Mouse (Mus musculus): ENCODE measurements around the gene Bloc1s2. TPM values are rescaled to one million over a fixed set of nuclear protein-coding genes. Genes with fewer than 3 reads are reported as not detected.

Bloc1s2 gene
- polyA plus RNA-seq, 1 experiment from 2014 or later = 173 TPM

- Histone ChIP-seq H3K4me1 (replicated peaks; ENCODE audit: control insufficient read depth, insufficient read depth, low read length) (peaks cover 14% of the 10 kb centered on the region), H3K4me2 (replicated peaks) (no peak overlapping the region), H3K4me3 (replicated peaks; ENCODE audit: low read length) (no peak overlapping the region), H3K27me3 (ENCODE audit: control insufficient read depth, insufficient read depth, low read length) (no peaks in the 10 kb centered on the region), H3K9me3 (ENCODE audit: control insufficient read depth, low read length) (no peaks in the 10 kb centered on the region), H3K9ac (no peak overlapping the region), H3K36me3 (replicated peaks; ENCODE audit: control insufficient read depth, insufficient read depth) (peaks cover 39% of the 10 kb centered on the region), H3K27ac (no peak overlapping the region)
- ATAC-seq (ENCODE audit: low FRiP score) (no peak), DNase-seq (ENCODE audit: low spot score) (no peak)
Measured at GRCm38 (mm10) chr19:44108996-44109395, 37.2 kb downstream of the Bloc1s2 start.

- WGBS = 26% methylated on average over 22 of the region's 22 CpGs
- peak overlapping the region; percentile 98 for H3K9ac ChIP-seq
- H3K4me3 ChIP-seq (replicated peaks; ENCODE audit: low read length) = peak overlapping the region; percentile 96
- no peaks in the 10 kb centered on the region for H3K9me3 ChIP-seq (ENCODE audit: control insufficient read depth, low read length)
- peak; percentile 21; the same call in 1 of the 2 replicates for ATAC-seq (ENCODE audit: low FRiP score)
- peaks cover 14% of the 10 kb centered on the region for H3K4me1 ChIP-seq (replicated peaks; ENCODE audit: control insufficient read depth, insufficient read depth, low read length)
- H3K27ac ChIP-seq = peak overlapping the region; percentile 77
- no peak for DNase-seq (ENCODE audit: low spot score)
- H3K27me3 ChIP-seq (ENCODE audit: control insufficient read depth, insufficient read depth, low read length) = no peaks in the 10 kb centered on the region
- peaks cover 31% of the 10 kb centered on the region for H3K36me3 ChIP-seq (replicated peaks; ENCODE audit: control insufficient read depth, insufficient read depth)
- H3K4me2 ChIP-seq (replicated peaks) = peak overlapping the region; percentile 95
Measured at GRCm38 (mm10) chr19:44107661-44108521, 38.4 kb downstream of the Bloc1s2 start.

GRCm38 (mm10) chr19:44106831-44107660 is 39.2 kb downstream of the Bloc1s2 start, which contains the start of gene Chuk:
Gene Chuk (minus strand): TSS chr19:44107480.
- peak; percentile 99 for ATAC-seq (ENCODE audit: low FRiP score)

GRCm38 (mm10) chr19:44104393-44104792 is 41.9 kb downstream of the Bloc1s2 start:
- Histone ChIP-seq H3K27me3 (ENCODE audit: control insufficient read depth, insufficient read depth, low read length) (no peaks in the 10 kb centered on the region), H3K9ac (no peak overlapping the region), H3K27ac (no peak overlapping the region), H3K9me3 (ENCODE audit: control insufficient read depth, low read length) (no peaks in the 10 kb centered on the region), H3K36me3 (replicated peaks; ENCODE audit: control insufficient read depth, insufficient read depth) (peaks cover 27% of the 10 kb centered on the region), H3K4me2 (replicated peaks) (no peak overlapping the region), H3K4me1 (replicated peaks; ENCODE audit: control insufficient read depth, insufficient read depth, low read length) (peaks cover 14% of the 10 kb centered on the region), H3K4me3 (replicated peaks; ENCODE audit: low read length) (no peak overlapping the region)
- ATAC-seq (ENCODE audit: low FRiP score) = no peak
- WGBS = 91% methylated on average over 1 of the region's 1 CpGs
- no peak for DNase-seq (ENCODE audit: low spot score)

More at GRCm38 (mm10) chr19:44106831-44107660, 39.2 kb downstream of the Bloc1s2 start, which contains the start of gene Chuk:
- H3K4me3 ChIP-seq (replicated peaks; ENCODE audit: low read length) = peak within 1 kb of the TSS; percentile 96
- no peaks in the 10 kb centered on the region for H3K9me3 ChIP-seq (ENCODE audit: control insufficient read depth, low read length)
- no peaks in the 10 kb centered on the region for H3K27me3 ChIP-seq (ENCODE audit: control insufficient read depth, insufficient read depth, low read length)
- WGBS = 1% methylated on average over 67 of the region's 67 CpGs
- peaks cover 28% of the 10 kb centered on the region for H3K36me3 ChIP-seq (replicated peaks; ENCODE audit: control insufficient read depth, insufficient read depth)
- H3K27ac ChIP-seq = peak within 1 kb of the TSS; percentile 77
- peak; percentile 99 for DNase-seq (ENCODE audit: low spot score)
- H3K4me1 ChIP-seq (replicated peaks; ENCODE audit: control insufficient read depth, insufficient read depth, low read length) = peaks cover 14% of the 10 kb centered on the region
- peak within 1 kb of the TSS; percentile 95 for H3K4me2 ChIP-seq (replicated peaks)
- H3K9ac ChIP-seq = peak within 1 kb of the TSS; percentile 98

- Histone ChIP-seq H3K4me2 (replicated peaks) (no peak overlapping the region), H3K36me3 (replicated peaks; ENCODE audit: control insufficient read depth, insufficient read depth) (peaks cover 41% of the 10 kb centered on the region), H3K9ac (no peak overlapping the region), H3K9me3 (ENCODE audit: control insufficient read depth, low read length) (no peaks in the 10 kb centered on the region), H3K4me1 (replicated peaks; ENCODE audit: control insufficient read depth, insufficient read depth, low read length) (peaks cover 12% of the 10 kb centered on the region), H3K4me3 (replicated peaks; ENCODE audit: low read length) (no peak overlapping the region), H3K27ac (no peak overlapping the region), H3K27me3 (ENCODE audit: control insufficient read depth, insufficient read depth, low read length) (no peaks in the 10 kb centered on the region)
- DNase-seq (ENCODE audit: low spot score) = no peak
- 92% methylated on average over 3 of the region's 3 CpGs for WGBS
- no peak for ATAC-seq (ENCODE audit: low FRiP score)
Measured at GRCm38 (mm10) chr19:44103001-44103400, 43.2 kb downstream of the Bloc1s2 start.

- Histone ChIP-seq H3K27ac (no peak overlapping the region), H3K9ac (no peak overlapping the region), H3K27me3 (ENCODE audit: control insufficient read depth, insufficient read depth, low read length) (no peaks in the 10 kb centered on the region), H3K4me2 (replicated peaks) (no peak overlapping the region), H3K4me3 (replicated peaks; ENCODE audit: low read length) (no peak overlapping the region), H3K4me1 (replicated peaks; ENCODE audit: control insufficient read depth, insufficient read depth, low read length) (no peaks in the 10 kb centered on the region), H3K36me3 (replicated peaks; ENCODE audit: control insufficient read depth, insufficient read depth) (peaks cover 62% of the 10 kb centered on the region), H3K9me3 (ENCODE audit: control insufficient read depth, low read length) (0 out of 2 replicates have a peak, but pooled peaks cover 10% of the 10 kb centered on the region)
- no peak for DNase-seq (ENCODE audit: low spot score)
- no peak for ATAC-seq (ENCODE audit: low FRiP score)
Measured at GRCm38 (mm10) chr19:44100840-44101239, 45.4 kb downstream of the Bloc1s2 start.

Other genes starting within 250 kb of the Bloc1s2 start
- 8.7 and 8.9 TPM in 2 replicates for gene Dnmbp, start 206.3 kb downstream of the Bloc1s2 start, polyA plus RNA-seq (2014; fragmentation: Nextera tagmentation; extraction: Ambion mirVana)
- gene Cpn1, start 159.9 kb downstream of the Bloc1s2 start, polyA plus RNA-seq (2014; fragmentation: Nextera tagmentation; extraction: Ambion mirVana) = 0.20 and 0.26 TPM in 2 replicates
- gene Cyp2c23, start 117.2 kb downstream of the Bloc1s2 start, polyA plus RNA-seq (2014; fragmentation: Nextera tagmentation; extraction: Ambion mirVana) = not detected in 2 replicates
- 17.1 and 17.8 TPM in 2 replicates for gene Erlin1, start 76.7 kb downstream of the Bloc1s2 start, polyA plus RNA-seq (2014; fragmentation: Nextera tagmentation; extraction: Ambion mirVana)
- 48.3 and 52.5 TPM in 2 replicates for gene Chuk, start 39.0 kb downstream of the Bloc1s2 start, polyA plus RNA-seq (2014; fragmentation: Nextera tagmentation; extraction: Ambion mirVana)
- gene Cwf19l1, start 10.6 kb downstream of the Bloc1s2 start, polyA plus RNA-seq (2014; fragmentation: Nextera tagmentation; extraction: Ambion mirVana) = 29.7 and 36.6 TPM in 2 replicates
- 0.43 and 0.51 TPM in 2 replicates for gene Pkd2l1, start 46.0 kb upstream of the Bloc1s2 start, polyA plus RNA-seq (2014; fragmentation: Nextera tagmentation; extraction: Ambion mirVana)
- 4.2 and 5.4 TPM in 2 replicates for gene Scd3, start 56.8 kb upstream of the Bloc1s2 start, polyA plus RNA-seq (2014; fragmentation: Nextera tagmentation; extraction: Ambion mirVana)
- 323 and 381 TPM in 2 replicates for gene Scd2, start 147.2 kb upstream of the Bloc1s2 start, polyA plus RNA-seq (2014; fragmentation: Nextera tagmentation; extraction: Ambion mirVana)
- gene Scd4, start 186.6 kb upstream of the Bloc1s2 start, polyA plus RNA-seq (2014; fragmentation: Nextera tagmentation; extraction: Ambion mirVana) = 0.25 and 0.30 TPM in 2 replicates